Mouse (Mus musculus): ENCODE measurements around the gene Gne. TPM values are rescaled to one million over a fixed set of nuclear protein-coding genes. Genes with fewer than 3 reads are reported as not detected.

The Gne gene
- polyA plus RNA-seq, 1 experiment, result not detected

DNA sequence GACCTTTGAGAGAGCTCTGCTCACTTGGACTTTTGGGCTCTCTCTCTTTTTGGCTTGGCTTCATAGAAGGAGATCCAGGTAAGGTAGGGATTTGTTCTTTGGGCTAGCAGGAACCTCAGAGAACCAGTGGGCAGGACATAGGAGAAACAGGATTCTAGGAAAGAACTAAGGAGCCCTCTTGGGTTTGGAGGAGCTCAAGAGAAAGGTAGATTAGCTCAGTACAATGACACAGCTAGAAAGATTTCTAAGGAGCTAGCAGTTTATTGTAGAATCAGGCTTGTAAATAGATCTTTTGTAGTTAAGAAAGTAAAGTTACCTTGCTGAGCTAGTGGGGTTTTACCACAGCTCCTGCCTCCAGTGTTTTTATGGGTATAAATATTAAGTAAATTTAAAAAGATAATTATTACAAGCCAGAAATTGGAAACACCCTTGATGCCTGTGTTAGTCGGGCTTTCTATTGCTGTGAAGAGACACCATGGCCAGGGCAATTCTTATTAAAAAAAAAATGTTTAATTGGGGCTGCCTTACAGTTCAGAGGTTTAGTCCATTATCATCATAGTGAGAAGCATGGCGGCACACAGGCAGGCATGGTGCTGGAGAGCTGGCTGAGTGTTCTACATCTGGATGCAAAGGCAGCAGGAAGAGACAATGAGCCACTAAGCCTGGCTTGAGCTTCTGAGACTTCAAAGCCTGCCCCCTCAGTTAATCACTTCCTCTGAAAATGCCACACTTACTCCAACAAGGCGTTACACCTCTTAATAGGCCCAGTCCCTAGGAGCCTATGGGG is 79.2 kb downstream of the Gne start:
- TF ChIP-seq CTCF (IDR thresholded peaks at IDR 0.05; ENCODE audit: insufficient read depth, low read depth, low read length) (no peak), POLR2A (IDR thresholded peaks at IDR 0.05; ENCODE audit: insufficient read depth, low read depth, low read length) (no peak)

GRCm38 (mm10) chr4:44004126-44004525 is 79.9 kb downstream of the Gne start, which contains the start of gene Clta:
TSS of gene Clta (plus strand) at chr4:44004452.
- Histone ChIP-seq H3K27ac (ENCODE audit: insufficient read depth, low read depth, low read length) (no peak within 1 kb of the TSS), H3K4me3 (ENCODE audit: insufficient read depth, low read depth, low read length) (no peak within 1 kb of the TSS), H3K4me1 (ENCODE audit: control insufficient read depth, insufficient read depth, low read length) (no peaks in the 10 kb centered on the region)
- TF ChIP-seq POLR2A (IDR thresholded peaks at IDR 0.05; ENCODE audit: insufficient read depth, low read depth, low read length), result no peak
- WGBS, result 87% methylated on average over 5 of the region's 5 CpGs

More for the DNA sequence above, 79.2 kb downstream of the Gne start:
- no peak overlapping the region for H3K4me3 ChIP-seq (ENCODE audit: insufficient read depth, low read depth, low read length)
- 69% methylated on average over 3 of the region's 3 CpGs for WGBS
- H3K4me1 ChIP-seq (ENCODE audit: control insufficient read depth, insufficient read depth, low read length), result no peaks in the 10 kb centered on the region
- no peak overlapping the region for H3K27ac ChIP-seq (ENCODE audit: insufficient read depth, low read depth, low read length)

DNA sequence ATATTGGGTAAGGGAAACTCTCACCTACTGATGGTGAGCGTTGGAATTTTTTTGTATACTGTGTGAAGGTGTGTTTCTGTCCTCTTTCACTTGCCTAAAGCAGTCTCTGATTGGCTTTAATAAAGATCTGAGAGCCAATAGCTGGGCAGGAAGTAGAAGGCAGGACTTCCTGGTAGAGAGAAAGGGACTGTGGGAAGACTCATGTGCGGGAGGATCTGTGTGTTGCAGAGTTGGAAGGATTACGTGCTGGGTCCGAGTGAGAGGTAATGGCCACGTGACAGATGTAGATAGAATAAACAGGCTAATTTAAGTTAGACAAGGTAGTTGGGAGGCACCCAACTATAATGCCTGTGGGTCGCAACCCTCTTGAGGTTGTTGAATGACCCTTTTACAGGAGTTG is 80.4 kb downstream of the Gne start:
- Histone ChIP-seq H3K4me1 (ENCODE audit: control insufficient read depth, insufficient read depth, low read length) (no peaks in the 10 kb centered on the region), H3K27ac (ENCODE audit: insufficient read depth, low read depth, low read length) (no peak overlapping the region), H3K4me3 (ENCODE audit: insufficient read depth, low read depth, low read length) (no peak overlapping the region)
- WGBS, result 85% methylated on average over 6 of the region's 6 CpGs
- no peak for TF ChIP-seq CTCF (IDR thresholded peaks at IDR 0.05; ENCODE audit: insufficient read depth, low read depth, low read length)
- TF ChIP-seq POLR2A (IDR thresholded peaks at IDR 0.05; ENCODE audit: insufficient read depth, low read depth, low read length), result no peak

- Histone ChIP-seq H3K4me1 (ENCODE audit: control insufficient read depth, insufficient read depth, low read length) (no peaks in the 10 kb centered on the region), H3K4me3 (ENCODE audit: insufficient read depth, low read depth, low read length) (no peak overlapping the region), H3K27ac (ENCODE audit: insufficient read depth, low read depth, low read length) (no peak overlapping the region)
- WGBS, result 74% methylated on average over 2 of the region's 2 CpGs
- TF ChIP-seq POLR2A (IDR thresholded peaks at IDR 0.05; ENCODE audit: insufficient read depth, low read depth, low read length) (no peak), CTCF (IDR thresholded peaks at IDR 0.05; ENCODE audit: insufficient read depth, low read depth, low read length) (no peak)
These were observed 89.6 kb downstream of the Gne start for GRCm38 (mm10) chr4:43994342-43994741.

DNA sequence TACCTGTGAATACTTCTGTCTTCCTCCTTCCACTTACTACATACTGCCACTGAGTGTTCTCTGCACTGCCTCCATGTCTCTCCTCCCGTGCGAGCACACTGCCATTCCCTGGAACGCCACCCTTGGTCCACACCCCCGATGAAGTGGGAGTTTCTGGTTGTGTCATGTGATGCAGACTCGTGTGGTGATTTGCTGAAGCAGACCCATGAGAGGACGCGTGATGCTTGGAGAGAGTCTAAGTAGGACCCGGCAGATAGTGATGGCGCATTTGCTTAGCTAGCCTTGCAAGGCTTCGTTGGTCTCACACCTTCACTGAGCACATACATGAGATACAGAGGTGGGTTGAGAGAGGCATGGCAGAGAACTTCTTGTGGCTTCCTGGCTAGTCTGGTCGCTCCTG is 90.9 kb downstream of the Gne start:
- no peak for TF ChIP-seq CTCF (IDR thresholded peaks at IDR 0.05; ENCODE audit: insufficient read depth, low read depth, low read length)
- no peak for TF ChIP-seq POLR2A (IDR thresholded peaks at IDR 0.05; ENCODE audit: insufficient read depth, low read depth, low read length)
- 89% methylated on average over 11 of the region's 11 CpGs for WGBS
- Histone ChIP-seq H3K27ac (ENCODE audit: insufficient read depth, low read depth, low read length) (no peak overlapping the region), H3K4me3 (ENCODE audit: insufficient read depth, low read depth, low read length) (no peak overlapping the region), H3K4me1 (ENCODE audit: control insufficient read depth, insufficient read depth, low read length) (no peaks in the 10 kb centered on the region)

DNA sequence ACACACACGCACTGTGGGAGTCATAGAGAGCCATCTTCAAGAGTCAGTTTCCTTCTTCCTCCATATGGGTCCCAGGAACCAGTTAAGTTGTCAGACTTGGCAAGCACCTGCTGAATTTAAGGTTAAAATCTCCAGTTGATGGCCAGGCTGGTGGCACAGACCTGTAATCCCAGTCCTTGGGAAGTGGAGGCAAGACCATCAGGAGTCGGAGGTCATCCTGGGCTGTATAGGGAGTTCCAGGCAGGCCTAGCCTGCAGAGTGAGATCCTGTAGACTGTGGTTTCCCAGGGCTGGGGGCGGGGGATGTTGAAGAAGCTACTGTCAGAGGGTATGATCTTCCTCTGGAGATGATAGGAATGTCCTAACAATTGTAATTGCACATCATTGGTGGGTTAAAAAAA is 95.0 kb downstream of the Gne start:
- Histone ChIP-seq H3K4me1 (ENCODE audit: control insufficient read depth, insufficient read depth, low read length) (no peaks in the 10 kb centered on the region), H3K4me3 (ENCODE audit: insufficient read depth, low read depth, low read length) (no peak overlapping the region), H3K27ac (ENCODE audit: insufficient read depth, low read depth, low read length) (no peak overlapping the region)
- TF ChIP-seq POLR2A (IDR thresholded peaks at IDR 0.05; ENCODE audit: insufficient read depth, low read depth, low read length), result no peak
- 91% methylated on average over 3 of the region's 3 CpGs for WGBS

- TF ChIP-seq POLR2A (IDR thresholded peaks at IDR 0.05; ENCODE audit: insufficient read depth, low read depth, low read length) (no peak), CTCF (IDR thresholded peaks at IDR 0.05; ENCODE audit: insufficient read depth, low read depth, low read length) (no peak)
- no peak overlapping the region for H3K27ac ChIP-seq (ENCODE audit: insufficient read depth, low read depth, low read length)
- no peak overlapping the region for H3K4me3 ChIP-seq (ENCODE audit: insufficient read depth, low read depth, low read length)
- 95% methylated on average over 19 of the region's 19 CpGs for WGBS
- peaks cover 4% of the 10 kb centered on the region for H3K4me1 ChIP-seq (ENCODE audit: control insufficient read depth, insufficient read depth, low read length)
These were observed 99.7 kb downstream of the Gne start for GRCm38 (mm10) chr4:43984326-43984725.

Other genes starting within 250 kb of the Gne start
- not detected in 2 replicates for gene Olfr157, start 244.0 kb downstream of the Gne start, polyA plus RNA-seq (2012; ENCODE audit: insufficient read depth, insufficient read length, low replicate concordance, missing spikeins)
- gene Olfr155, start 232.6 kb downstream of the Gne start, polyA plus RNA-seq (2012; ENCODE audit: insufficient read depth, insufficient read length, low replicate concordance, missing spikeins), result not detected in 2 replicates
- not detected in 2 replicates for gene Reck, start 208.6 kb downstream of the Gne start, polyA plus RNA-seq (2012; ENCODE audit: insufficient read depth, insufficient read length, low replicate concordance, missing spikeins)
- not detected in 2 replicates for gene Glipr2, start 126.8 kb downstream of the Gne start, polyA plus RNA-seq (2012; ENCODE audit: insufficient read depth, insufficient read length, low replicate concordance, missing spikeins)
- not detected in 2 replicates for gene Ccin, start 100.7 kb downstream of the Gne start, polyA plus RNA-seq (2012; ENCODE audit: insufficient read depth, insufficient read length, low replicate concordance, missing spikeins)
- not detected in 2 replicates for gene Clta, start 79.7 kb downstream of the Gne start, polyA plus RNA-seq (2012; ENCODE audit: insufficient read depth, insufficient read length, low replicate concordance, missing spikeins)
- gene Rnf38, start 149.6 kb upstream of the Gne start, polyA plus RNA-seq (2012; ENCODE audit: insufficient read depth, insufficient read length, low replicate concordance, missing spikeins), result not detected in 2 replicates
- gene Melk, start 216.7 kb upstream of the Gne start, polyA plus RNA-seq (2012; ENCODE audit: insufficient read depth, insufficient read length, low replicate concordance, missing spikeins), result not detected in 2 replicates

Data from olfactory bulb, adult 2 months (tissue).